Mouse (Mus musculus): ENCODE data around the gene Sorl1.

Sorl1 gene

DNA sequence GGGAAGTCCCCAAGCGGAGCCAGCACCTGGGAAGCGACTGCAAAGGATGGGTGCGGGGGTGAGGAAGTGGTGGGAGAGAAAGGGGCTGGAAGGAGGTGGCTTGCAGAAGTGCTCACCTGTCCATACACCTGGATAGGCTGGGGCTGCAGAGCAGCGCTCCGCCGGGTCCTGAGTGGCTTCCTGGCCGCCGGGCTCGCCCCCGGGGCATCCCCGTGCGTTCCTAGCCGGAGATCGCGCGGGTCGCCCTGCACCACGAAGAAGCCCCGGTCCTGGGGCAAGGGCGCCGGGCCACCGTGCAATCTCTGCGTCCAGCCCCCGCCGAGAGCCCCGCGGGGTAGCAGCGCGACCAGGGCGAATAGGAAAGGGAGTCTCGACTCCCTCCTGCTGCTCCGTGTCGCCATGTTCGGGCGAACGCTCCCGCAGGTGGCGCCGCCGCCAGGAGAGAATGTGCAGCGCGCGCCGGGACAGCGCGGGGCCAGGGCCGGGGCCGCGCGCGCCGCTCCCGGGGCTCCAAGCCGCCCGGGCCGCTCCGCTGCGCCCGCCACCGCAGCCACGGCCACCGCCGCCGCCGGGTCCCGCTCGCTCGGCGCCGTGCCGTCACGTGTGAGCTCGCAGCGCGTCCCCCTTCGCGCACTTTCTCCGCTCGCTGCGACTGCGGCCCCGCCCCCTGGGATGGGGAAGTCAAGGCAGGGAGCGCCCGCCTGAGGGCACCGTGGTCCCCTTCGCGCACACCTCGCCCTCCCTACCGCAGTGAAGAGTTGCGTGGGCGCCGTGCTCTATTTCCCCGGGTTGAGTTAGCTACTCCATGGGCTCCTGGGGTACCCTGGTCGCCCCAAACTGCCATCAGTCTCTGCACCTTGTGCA is at the start of gene Sorl1:
TSS of gene Sorl1 (minus strand) at position 585 of the 864 bp plus-strand sequence.
- TF ChIP-seq CTCF (conservative IDR thresholded peaks at IDR 0.05; ENCODE audit: low read length), result no peak
- Histone ChIP-seq H3K27me3 (ENCODE audit: insufficient read depth, low read length) (peaks cover 22% of the 10 kb centered on the region), H3K36me3 (ENCODE audit: insufficient read depth, low read length) (peaks cover 17% of the 10 kb centered on the region), H3K4me3 (replicated peaks; ENCODE audit: low read length) (peak within 1 kb of the TSS; percentile 96), H3K9me3 (ENCODE audit: low read length) (no peaks in the 10 kb centered on the region), H3K4me1 (replicated peaks; ENCODE audit: low read depth, low read length) (peaks cover 69% of the 10 kb centered on the region)

DNA sequence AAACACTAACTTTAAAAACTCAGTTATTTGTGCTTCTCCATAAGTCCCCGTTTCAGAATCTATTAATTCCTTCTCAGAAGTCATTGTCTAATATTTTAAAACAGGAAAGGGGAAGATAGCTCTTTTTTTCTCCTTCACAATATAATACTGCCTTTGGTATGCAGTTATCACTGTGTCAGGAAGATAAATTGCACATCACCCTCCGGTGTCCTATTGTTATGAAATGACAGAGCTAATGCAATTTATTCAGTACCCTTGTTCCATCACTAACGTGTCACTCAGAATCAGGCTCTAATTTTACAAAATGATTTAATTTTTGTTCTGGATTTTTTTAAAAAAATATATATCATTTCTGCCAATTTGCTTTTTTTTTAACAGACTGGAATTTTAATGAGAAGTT is 49.7 kb upstream of the Sorl1 start:
- no peaks in the 10 kb centered on the region for H3K36me3 ChIP-seq (ENCODE audit: insufficient read depth, low read length)
- no peaks in the 10 kb centered on the region for H3K9me3 ChIP-seq (ENCODE audit: low read length)
- peaks cover 44% of the 10 kb centered on the region for H3K4me1 ChIP-seq (replicated peaks; ENCODE audit: low read depth, low read length)
- no peaks in the 10 kb centered on the region for H3K27me3 ChIP-seq (ENCODE audit: insufficient read depth, low read length)
- TF ChIP-seq POU5F1 (IDR thresholded peaks at IDR 0.05; ENCODE audit: borderline replicate concordance, low read length) (no peak), NANOG (IDR thresholded peaks at IDR 0.05; ENCODE audit: borderline replicate concordance, low read length) (no peak), CTCF (conservative IDR thresholded peaks at IDR 0.05; ENCODE audit: low read length) (no peak)
- H3K4me3 ChIP-seq (replicated peaks; ENCODE audit: low read length), result no peak overlapping the region

DNA sequence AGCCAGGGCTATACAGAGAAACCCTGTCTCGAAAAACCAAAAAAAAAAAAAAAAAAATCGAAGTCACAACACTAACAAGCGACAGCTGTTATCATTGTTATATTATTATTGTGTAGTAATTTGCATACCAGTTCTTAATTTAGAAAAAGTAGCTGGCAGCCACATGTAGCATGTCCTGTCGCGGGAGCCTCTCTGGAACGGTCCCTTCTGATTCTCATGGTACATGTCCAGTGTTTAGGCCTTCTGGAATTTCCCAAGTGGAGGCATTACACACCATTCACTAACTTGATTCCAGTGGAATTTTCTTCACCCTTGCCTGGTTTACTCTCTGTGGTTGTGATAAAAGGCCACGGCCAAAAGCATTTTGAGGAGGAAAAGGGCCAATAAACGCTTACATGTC is 45.4 kb upstream of the Sorl1 start:
- no peak overlapping the region for H3K4me3 ChIP-seq (replicated peaks; ENCODE audit: low read length)
- TF ChIP-seq POU5F1 (IDR thresholded peaks at IDR 0.05; ENCODE audit: borderline replicate concordance, low read length) (no peak), CTCF (conservative IDR thresholded peaks at IDR 0.05; ENCODE audit: low read length) (no peak), NANOG (IDR thresholded peaks at IDR 0.05; ENCODE audit: borderline replicate concordance, low read length) (no peak)
- H3K27me3 ChIP-seq (ENCODE audit: insufficient read depth, low read length), result no peaks in the 10 kb centered on the region
- no peaks in the 10 kb centered on the region for H3K36me3 ChIP-seq (ENCODE audit: insufficient read depth, low read length)
- H3K9me3 ChIP-seq (ENCODE audit: low read length), result peaks cover 3% of the 10 kb centered on the region; the same call in 1 of the 2 replicates
- H3K4me1 ChIP-seq (replicated peaks; ENCODE audit: low read depth, low read length), result peaks cover 10% of the 10 kb centered on the region

DNA sequence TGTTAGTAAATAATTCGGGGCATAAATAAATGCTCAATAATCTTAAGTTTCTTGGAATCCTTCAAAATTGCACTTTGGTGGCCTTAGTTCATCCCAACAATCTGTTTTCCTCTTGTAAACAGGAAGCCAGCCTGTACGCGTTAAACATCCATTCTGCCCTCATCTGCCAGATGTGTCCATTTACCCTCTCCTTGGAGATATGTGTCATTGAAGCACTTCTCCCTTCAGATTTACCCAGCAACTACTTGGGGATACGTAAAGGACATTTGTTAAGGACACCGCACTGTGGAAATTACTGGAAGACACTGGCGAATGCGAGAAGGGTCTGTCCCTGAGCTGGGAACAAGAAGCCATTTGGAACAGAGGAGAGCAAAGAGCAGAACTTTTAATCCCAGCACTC is 44.9 kb upstream of the Sorl1 start:
- Histone ChIP-seq H3K27me3 (ENCODE audit: insufficient read depth, low read length) (no peaks in the 10 kb centered on the region), H3K9me3 (ENCODE audit: low read length) (peaks cover 3% of the 10 kb centered on the region; the same call in 1 of the 2 replicates), H3K4me3 (replicated peaks; ENCODE audit: low read length) (no peak overlapping the region), H3K4me1 (replicated peaks; ENCODE audit: low read depth, low read length) (peaks cover 6% of the 10 kb centered on the region), H3K36me3 (ENCODE audit: insufficient read depth, low read length) (no peaks in the 10 kb centered on the region)
- TF ChIP-seq POU5F1 (IDR thresholded peaks at IDR 0.05; ENCODE audit: borderline replicate concordance, low read length), result no peak
- TF ChIP-seq CTCF (conservative IDR thresholded peaks at IDR 0.05; ENCODE audit: low read length), result no peak
- no peak for TF ChIP-seq NANOG (IDR thresholded peaks at IDR 0.05; ENCODE audit: borderline replicate concordance, low read length)

DNA sequence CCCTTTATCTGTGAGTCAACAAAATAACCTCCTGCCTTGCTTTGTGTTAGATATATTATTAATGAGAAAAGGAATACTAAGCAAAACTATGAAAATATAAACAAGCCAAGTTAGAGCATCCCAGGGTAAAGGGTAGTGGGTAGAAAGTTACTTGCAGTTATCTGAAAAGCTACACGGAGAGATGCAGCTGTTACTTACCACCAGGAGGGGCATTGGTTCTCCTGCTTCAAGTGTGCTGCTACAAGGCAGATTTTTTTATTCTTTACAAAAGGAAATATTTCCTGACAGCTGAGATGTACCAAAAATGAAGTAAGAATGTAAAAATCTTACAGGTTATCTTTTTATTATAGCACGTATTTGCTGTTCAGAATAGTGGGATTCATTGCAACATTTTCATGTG is 40.8 kb upstream of the Sorl1 start:
- Histone ChIP-seq H3K9me3 (ENCODE audit: low read length) (peaks cover 3% of the 10 kb centered on the region; the same call in 1 of the 2 replicates), H3K4me1 (replicated peaks; ENCODE audit: low read depth, low read length) (no peaks in the 10 kb centered on the region; the same call in 1 of the 2 replicates), H3K36me3 (ENCODE audit: insufficient read depth, low read length) (no peaks in the 10 kb centered on the region), H3K4me3 (replicated peaks; ENCODE audit: low read length) (no peak overlapping the region), H3K27me3 (ENCODE audit: insufficient read depth, low read length) (no peaks in the 10 kb centered on the region; the same call in 1 of the 2 replicates)
- TF ChIP-seq CTCF (conservative IDR thresholded peaks at IDR 0.05; ENCODE audit: low read length), result no peak
- TF ChIP-seq NANOG (IDR thresholded peaks at IDR 0.05; ENCODE audit: borderline replicate concordance, low read length), result no peak
- no peak for TF ChIP-seq POU5F1 (IDR thresholded peaks at IDR 0.05; ENCODE audit: borderline replicate concordance, low read length)

DNA sequence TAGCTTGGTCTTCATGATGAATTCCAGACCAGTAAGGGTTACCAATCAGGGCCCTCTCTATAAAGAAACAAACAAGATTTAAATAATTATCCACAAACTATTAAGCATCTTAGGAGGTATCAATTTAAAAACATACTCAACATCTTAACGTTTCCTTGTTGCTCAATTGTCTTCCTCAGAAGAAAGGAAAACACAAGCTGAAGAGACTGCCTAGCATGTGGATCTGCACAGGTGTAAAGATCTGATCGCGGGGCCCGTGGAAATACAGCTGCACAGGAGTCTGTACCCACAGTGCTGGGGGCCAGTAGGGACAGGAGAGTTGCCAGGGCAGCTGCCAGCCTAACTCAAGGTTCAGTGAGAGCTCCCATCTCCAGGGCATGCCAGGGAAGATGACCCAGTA is 38.9 kb upstream of the Sorl1 start:
- Histone ChIP-seq H3K4me1 (replicated peaks; ENCODE audit: low read depth, low read length) (no peaks in the 10 kb centered on the region), H3K36me3 (ENCODE audit: insufficient read depth, low read length) (no peaks in the 10 kb centered on the region), H3K9me3 (ENCODE audit: low read length) (peaks cover 3% of the 10 kb centered on the region; the same call in 1 of the 2 replicates), H3K27me3 (ENCODE audit: insufficient read depth, low read length) (no peaks in the 10 kb centered on the region; the same call in 1 of the 2 replicates), H3K4me3 (replicated peaks; ENCODE audit: low read length) (no peak overlapping the region)
- TF ChIP-seq POU5F1 (IDR thresholded peaks at IDR 0.05; ENCODE audit: borderline replicate concordance, low read length) (no peak), CTCF (conservative IDR thresholded peaks at IDR 0.05; ENCODE audit: low read length) (no peak), NANOG (IDR thresholded peaks at IDR 0.05; ENCODE audit: borderline replicate concordance, low read length) (no peak)

DNA sequence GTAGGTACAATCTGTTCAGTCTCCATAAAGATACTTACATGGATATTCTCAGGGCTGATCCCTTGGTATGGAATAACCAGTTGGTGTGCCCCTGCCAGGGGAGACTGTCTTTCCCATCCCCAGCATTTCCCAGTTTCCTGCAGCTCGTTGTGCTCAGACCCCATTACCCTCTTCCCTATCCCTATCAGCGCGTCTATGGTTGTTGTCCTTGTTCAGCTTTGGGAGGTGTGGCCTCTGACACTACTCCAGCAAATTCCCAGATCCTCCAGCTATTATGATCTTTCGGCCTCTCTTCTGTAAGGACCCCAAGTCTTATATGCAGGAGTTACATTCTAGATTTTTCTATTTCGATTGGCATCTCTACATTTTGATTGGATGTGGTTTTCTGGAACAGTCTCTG is 35.3 kb upstream of the Sorl1 start:
- Histone ChIP-seq H3K4me1 (replicated peaks; ENCODE audit: low read depth, low read length) (peaks cover 7% of the 10 kb centered on the region), H3K9me3 (ENCODE audit: low read length) (no peaks in the 10 kb centered on the region), H3K36me3 (ENCODE audit: insufficient read depth, low read length) (no peaks in the 10 kb centered on the region), H3K4me3 (replicated peaks; ENCODE audit: low read length) (no peak overlapping the region), H3K27me3 (ENCODE audit: insufficient read depth, low read length) (no peaks in the 10 kb centered on the region; the same call in 1 of the 2 replicates)
- TF ChIP-seq POU5F1 (IDR thresholded peaks at IDR 0.05; ENCODE audit: borderline replicate concordance, low read length), result no peak

DNA sequence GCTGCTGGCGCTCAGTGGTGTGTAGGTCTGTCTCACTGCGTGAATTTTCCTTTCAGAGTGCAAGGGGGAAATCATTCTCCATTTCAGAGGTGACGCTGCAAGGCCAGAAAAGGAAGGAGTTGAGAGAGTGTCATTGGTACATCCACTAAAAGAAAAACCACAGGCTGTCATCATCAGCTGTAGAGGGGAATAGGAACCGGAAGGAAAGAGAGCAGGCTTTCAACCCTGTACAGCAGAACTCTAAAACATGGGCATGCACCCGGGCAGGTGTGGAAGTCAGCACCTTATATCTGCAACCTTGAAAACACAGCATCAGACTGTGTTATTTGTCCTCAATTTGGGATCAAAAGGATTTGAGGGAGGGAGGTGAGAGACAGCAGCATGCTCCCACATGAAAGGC is 34.6 kb upstream of the Sorl1 start:
- Histone ChIP-seq H3K27me3 (ENCODE audit: insufficient read depth, low read length) (no peaks in the 10 kb centered on the region; the same call in 1 of the 2 replicates), H3K9me3 (ENCODE audit: low read length) (no peaks in the 10 kb centered on the region), H3K36me3 (ENCODE audit: insufficient read depth, low read length) (no peaks in the 10 kb centered on the region), H3K4me3 (replicated peaks; ENCODE audit: low read length) (no peak overlapping the region), H3K4me1 (replicated peaks; ENCODE audit: low read depth, low read length) (peaks cover 7% of the 10 kb centered on the region)
- no peak for TF ChIP-seq POU5F1 (IDR thresholded peaks at IDR 0.05; ENCODE audit: borderline replicate concordance, low read length)
- no peak for TF ChIP-seq NANOG (IDR thresholded peaks at IDR 0.05; ENCODE audit: borderline replicate concordance, low read length)
- no peak for TF ChIP-seq CTCF (conservative IDR thresholded peaks at IDR 0.05; ENCODE audit: low read length)

DNA sequence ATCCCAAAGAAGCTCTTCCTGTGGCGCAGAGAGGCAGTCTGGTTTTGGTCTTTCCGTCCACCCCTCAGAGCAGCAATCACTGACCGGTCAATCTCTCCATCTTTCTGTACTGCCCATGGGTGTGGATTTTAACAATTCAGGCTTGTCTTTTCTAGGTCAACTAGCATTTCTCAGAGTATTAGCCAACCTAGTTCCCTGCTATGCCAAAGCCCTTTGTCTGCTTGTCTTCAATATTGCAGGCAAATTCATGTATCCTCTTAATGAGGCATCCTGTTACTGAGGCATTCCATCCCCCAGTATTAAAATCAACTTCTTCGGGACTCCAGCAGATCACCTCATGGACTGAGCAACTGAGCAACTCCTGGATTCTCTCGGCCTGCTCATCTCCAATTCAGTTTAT is 33.9 kb upstream of the Sorl1 start:
- Histone ChIP-seq H3K27me3 (ENCODE audit: insufficient read depth, low read length) (no peaks in the 10 kb centered on the region), H3K4me1 (replicated peaks; ENCODE audit: low read depth, low read length) (peaks cover 7% of the 10 kb centered on the region), H3K36me3 (ENCODE audit: insufficient read depth, low read length) (no peaks in the 10 kb centered on the region), H3K4me3 (replicated peaks; ENCODE audit: low read length) (no peak overlapping the region), H3K9me3 (ENCODE audit: low read length) (no peaks in the 10 kb centered on the region)
- TF ChIP-seq NANOG (IDR thresholded peaks at IDR 0.05; ENCODE audit: borderline replicate concordance, low read length) (no peak), POU5F1 (IDR thresholded peaks at IDR 0.05; ENCODE audit: borderline replicate concordance, low read length) (no peak), CTCF (conservative IDR thresholded peaks at IDR 0.05; ENCODE audit: low read length) (no peak)
